Mouse (Mus musculus) midbrain, embryonic 16.5 days (tissue): ENCODE results near the gene Amph. TPM values are rescaled to one million over a fixed set of nuclear protein-coding genes. Genes with fewer than 3 reads are reported as not detected.

Source experiments
- ATAC-seq: fragments of 200-750 bp; cut with Nextera tagmentation; 2 replicates; pipeline ENCODE4 v1.8.0; 2017; ENCODE audit warnings: moderate TSS enrichment
- H3K27ac ChIP-seq: fragments of 300-500 bp; sonication (generic); 2 replicates; pipeline ENCODE4 v1.5.1; 2014; ENCODE audit warnings: mild to moderate bottlenecking, low read length, mixed read lengths
- H3K27me3 ChIP-seq: fragments of 300-500 bp; sonication (generic); 2 replicates; pipeline ENCODE4 v1.6.1; 2014; ENCODE audit warnings: low read depth, low read length, mixed read lengths; ENCODE audit not compliant: control insufficient read depth, insufficient read depth
- H3K36me3 ChIP-seq: fragments of 300-500 bp; sonication (generic); 2 replicates; pipeline ENCODE4 v1.6.1; 2014; ENCODE audit warnings: mild to moderate bottlenecking, low read length, moderate library complexity, mixed read lengths; ENCODE audit not compliant: control insufficient read depth, insufficient read depth
- H3K4me1 ChIP-seq: fragments of 300-500 bp; sonication (generic); 2 replicates; pipeline ENCODE4 v1.6.1; 2014; ENCODE audit warnings: mild to moderate bottlenecking, low read length, mixed read lengths; ENCODE audit not compliant: control insufficient read depth, insufficient read depth
- H3K4me2 ChIP-seq: fragments of 300-500 bp; sonication (generic); 2 replicates; pipeline ENCODE4 v1.6.1; 2014; ENCODE audit warnings: mild to moderate bottlenecking, low read length, mixed read lengths
- H3K4me3 ChIP-seq: fragments of 300-500 bp; sonication (generic); 2 replicates; pipeline ENCODE4 v1.5.1; 2014; ENCODE audit warnings: low read depth, mild to moderate bottlenecking, low read length, moderate library complexity, mixed read lengths
- H3K9ac ChIP-seq: fragments of 300-500 bp; sonication (generic); 2 replicates; pipeline ENCODE4 v1.6.1; 2014; ENCODE audit warnings: low read depth, low read length, mixed read lengths
- H3K9me3 ChIP-seq: fragments of 300-500 bp; sonication (generic); replicated peaks from 2 replicates; pipeline ENCODE4 v1.6.1; 2014; ENCODE audit warnings: mild to moderate bottlenecking, low read length, mixed read lengths; ENCODE audit not compliant: control insufficient read depth, poor library complexity, severe bottlenecking
- WGBS: fragments of 180-500 bp; shearing (Covaris S2); extraction: QIAGEN DNeasy Blood & Tissue Kit; methylation state at CpG from one replicate; pipeline ENCODE4 v1.1.7; 2014; 5-methylcytosine and 5-hydroxymethylcytosine counted together
- polyA plus RNA-seq: library from polyadenylated mRNA; unstranded; fragments of >200 nt; fragmentation: Nextera tagmentation; extraction: Ambion mirVana; gene quantifications from 2 replicates; pipeline ENCODE4 v1.2.1, GENCODE M21; 2015

Amph gene
- polyA plus RNA-seq, 1 experiment from 2014 or later = 67.8 TPM

GRCm38 (mm10) chr13:19139104-19139503, 191.1 kb downstream of the Amph start:
- ATAC-seq = no peak
- WGBS = 91% methylated on average over 7 of the region's 7 CpGs
- Histone ChIP-seq H3K4me2 (no peak overlapping the region), H3K9ac (no peak overlapping the region), H3K4me3 (no peak overlapping the region), H3K4me1 (no peaks in the 10 kb centered on the region), H3K9me3 (no peaks in the 10 kb centered on the region), H3K27ac (no peak overlapping the region), H3K27me3 (no peaks in the 10 kb centered on the region), H3K36me3 (peaks cover 4% of the 10 kb centered on the region; the same call in 1 of the 2 replicates)

- 81% methylated on average over 1 of the region's 1 CpGs for WGBS
- no peak overlapping the region for H3K27ac ChIP-seq
- no peaks in the 10 kb centered on the region for H3K4me1 ChIP-seq
- no peak overlapping the region for H3K4me3 ChIP-seq
- no peaks in the 10 kb centered on the region for H3K27me3 ChIP-seq
- no peaks in the 10 kb centered on the region for H3K9me3 ChIP-seq
- ATAC-seq = no peak
- peaks cover 4% of the 10 kb centered on the region; the same call in 1 of the 2 replicates for H3K36me3 ChIP-seq
- H3K4me2 ChIP-seq = no peak overlapping the region
- no peak overlapping the region for H3K9ac ChIP-seq
These were observed 191.8 kb downstream of the Amph start for GRCm38 (mm10) chr13:19139771-19140170.

GRCm38 (mm10) chr13:19143766-19144165, 195.8 kb downstream of the Amph start:
- no peak overlapping the region for H3K4me3 ChIP-seq
- ATAC-seq = no peak
- no peaks in the 10 kb centered on the region for H3K27me3 ChIP-seq
- H3K9ac ChIP-seq = no peak overlapping the region
- H3K27ac ChIP-seq = no peak overlapping the region
- no peak overlapping the region for H3K4me2 ChIP-seq
- no peaks in the 10 kb centered on the region for H3K4me1 ChIP-seq
- WGBS = 78% methylated on average over 3 of the region's 3 CpGs
- peaks cover 7% of the 10 kb centered on the region; the same call in 1 of the 2 replicates for H3K36me3 ChIP-seq
- no peaks in the 10 kb centered on the region for H3K9me3 ChIP-seq

GRCm38 (mm10) chr13:19147468-19147867, 199.5 kb downstream of the Amph start:
- no peak overlapping the region for H3K4me2 ChIP-seq
- H3K36me3 ChIP-seq = peaks cover 7% of the 10 kb centered on the region
- no peak for ATAC-seq
- no peak overlapping the region for H3K9ac ChIP-seq
- H3K4me1 ChIP-seq = no peaks in the 10 kb centered on the region
- no peaks in the 10 kb centered on the region for H3K9me3 ChIP-seq
- H3K4me3 ChIP-seq = no peak overlapping the region
- H3K27me3 ChIP-seq = no peaks in the 10 kb centered on the region
- H3K27ac ChIP-seq = no peak overlapping the region
- WGBS = 83% methylated on average over 3 of the region's 3 CpGs

- peaks cover 11% of the 10 kb centered on the region for H3K36me3 ChIP-seq
- 0 out of 2 replicates have a peak, but pooled peaks have one; percentile 28 for ATAC-seq
- H3K27me3 ChIP-seq = no peaks in the 10 kb centered on the region
- H3K4me1 ChIP-seq = no peaks in the 10 kb centered on the region
- WGBS = 90% methylated on average over 8 of the region's 8 CpGs
- no peak overlapping the region for H3K9ac ChIP-seq
- H3K27ac ChIP-seq = no peak overlapping the region
- H3K4me3 ChIP-seq = no peak overlapping the region
- no peaks in the 10 kb centered on the region for H3K9me3 ChIP-seq
- no peak overlapping the region for H3K4me2 ChIP-seq
These were observed 201.6 kb downstream of the Amph start for GRCm38 (mm10) chr13:19149574-19149973.

GRCm38 (mm10) chr13:19150438-19151301, 202.7 kb downstream of the Amph start:
- no peak overlapping the region for H3K4me3 ChIP-seq
- no peaks in the 10 kb centered on the region for H3K4me1 ChIP-seq
- WGBS = 95% methylated on average over 12 of the region's 12 CpGs
- no peak for ATAC-seq
- no peaks in the 10 kb centered on the region for H3K9me3 ChIP-seq
- no peak overlapping the region for H3K27ac ChIP-seq
- H3K4me2 ChIP-seq = no peak overlapping the region
- H3K9ac ChIP-seq = no peak overlapping the region
- H3K27me3 ChIP-seq = no peaks in the 10 kb centered on the region
- peaks cover 8% of the 10 kb centered on the region; the same call in 1 of the 2 replicates for H3K36me3 ChIP-seq

- WGBS = 98% methylated on average over 3 of the region's 3 CpGs
- no peak overlapping the region for H3K4me3 ChIP-seq
These were observed 204.1 kb downstream of the Amph start for GRCm38 (mm10) chr13:19152126-19152525.

GRCm38 (mm10) chr13:19158484-19158883, 210.5 kb downstream of the Amph start:
- WGBS = 31% methylated on average over 4 of the region's 4 CpGs
- Histone ChIP-seq H3K9me3 (no peaks in the 10 kb centered on the region), H3K4me3 (no peak overlapping the region), H3K9ac (no peak overlapping the region), H3K4me2 (no peak overlapping the region), H3K27me3 (no peaks in the 10 kb centered on the region), H3K36me3 (no peaks in the 10 kb centered on the region), H3K4me1 (0 out of 2 replicates have a peak, but pooled peaks cover 4% of the 10 kb centered on the region), H3K27ac (no peak overlapping the region)
- ATAC-seq = no peak

More at GRCm38 (mm10) chr13:19152126-19152525, 204.1 kb downstream of the Amph start:
- H3K27ac ChIP-seq = no peak overlapping the region
- ATAC-seq = no peak
- peaks cover 8% of the 10 kb centered on the region; the same call in 1 of the 2 replicates for H3K36me3 ChIP-seq
- H3K27me3 ChIP-seq = no peaks in the 10 kb centered on the region
- H3K9ac ChIP-seq = no peak overlapping the region
- H3K4me2 ChIP-seq = no peak overlapping the region
- no peaks in the 10 kb centered on the region for H3K4me1 ChIP-seq
- no peaks in the 10 kb centered on the region for H3K9me3 ChIP-seq

- H3K4me2 ChIP-seq = no peak overlapping the region
- no peak overlapping the region for H3K4me3 ChIP-seq
- H3K9ac ChIP-seq = no peak overlapping the region
- WGBS = 61% methylated on average over 7 of the region's 7 CpGs
- no peaks in the 10 kb centered on the region for H3K9me3 ChIP-seq
- 0 out of 2 replicates have a peak, but pooled peaks cover 4% of the 10 kb centered on the region for H3K4me1 ChIP-seq
- H3K27ac ChIP-seq = no peak overlapping the region
- no peaks in the 10 kb centered on the region for H3K36me3 ChIP-seq
- ATAC-seq = no peak
- no peaks in the 10 kb centered on the region for H3K27me3 ChIP-seq
These were observed 212.6 kb downstream of the Amph start for GRCm38 (mm10) chr13:19160616-19161015.
